Mouse (Mus musculus) liver, adult 2 months (tissue): ENCODE data around the gene Psmd14. TPM values are rescaled to one million over a fixed set of nuclear protein-coding genes. Genes with fewer than 3 reads are reported as not detected.
A peak's percentile ranks its signal among the peaks of the same experiment; 100 is the strongest.

Source experiments
- DNase-seq: peaks from one replicate; pipeline ENCODE4 v3.0.0-alpha.2; 2011; ENCODE audit warnings: low read depth, low spot score; ENCODE audit errors: extremely low read depth
- H3K27ac ChIP-seq: fragments of 200-500 bp; replicated peaks from 2 replicates; pipeline ENCODE4 v1.5.1; 2012; ENCODE audit warnings: low read depth, mild to moderate bottlenecking, control low read depth, inconsistent platforms, low read length; ENCODE audit not compliant: insufficient read depth
- H3K27me3 ChIP-seq: fragments of 200-500 bp; 2 replicates; pipeline ENCODE4 v1.6.1; 2012; ENCODE audit warnings: mild to moderate bottlenecking, moderate library complexity, low read length, inconsistent platforms; ENCODE audit not compliant: control insufficient read depth, insufficient read depth
- H3K36me3 ChIP-seq: fragments of 200-500 bp; 2 replicates; pipeline ENCODE4 v1.6.1; 2012; ENCODE audit warnings: low read length, inconsistent platforms; ENCODE audit not compliant: control insufficient read depth, insufficient read depth
- H3K4me1 ChIP-seq: fragments of 200-500 bp; 2 replicates; pipeline ENCODE4 v1.6.1; 2011; ENCODE audit warnings: low read length; ENCODE audit not compliant: control insufficient read depth, insufficient read depth
- H3K4me3 ChIP-seq: fragments of 200-500 bp; 2 replicates; pipeline ENCODE4 v1.5.1; 2011; ENCODE audit warnings: low read depth, mild to moderate bottlenecking, control low read depth, low read length, moderate library complexity; ENCODE audit not compliant: insufficient read depth
- H3K79me2 ChIP-seq: fragments of 200-500 bp; 2 replicates; pipeline ENCODE4 v1.6.1; 2012; ENCODE audit warnings: inconsistent platforms, mild to moderate bottlenecking, low read length, moderate library complexity; ENCODE audit not compliant: control insufficient read depth, insufficient read depth
- H3K9ac ChIP-seq: fragments of 200-500 bp; 2 replicates; pipeline ENCODE4 v1.6.1; 2012; ENCODE audit warnings: low read depth, mild to moderate bottlenecking, control low read depth, inconsistent platforms, low read length
- CTCF ChIP-seq: fragments of 200-500 bp; IDR thresholded peaks from 2 replicates; pipeline ENCODE4 v1.5.1; 2011; ENCODE audit warnings: low read depth, low read length, control low read depth
- POLR2A ChIP-seq: fragments of 200-500 bp; IDR thresholded peaks from 2 replicates; pipeline ENCODE4 v1.6.1; 2011; ENCODE audit warnings: low read length, control low read depth; ENCODE audit not compliant: insufficient read depth; ENCODE audit errors: extremely low read depth
- WGBS: fragments of 180-500 bp; shearing (Covaris S2); methylation state at CpG from one replicate; pipeline ENCODE4 v1.1.7; 2018; 5-methylcytosine and 5-hydroxymethylcytosine counted together
- polyA plus RNA-seq: library from polyadenylated mRNA; depleted of rRNA; stranded (reverse); fragments of >200 nt; gene quantifications from 2 replicates; pipeline ENCODE4 v1.2.3, GENCODE M21; 2012
- total RNA-seq: library from RNA; depleted of rRNA; stranded (reverse); fragments of >200 nt; gene quantifications from 2 replicates; pipeline ENCODE4 v1.2.3, GENCODE M21; 2014

Gene Psmd14
- total and polyA plus RNA-seq, 2 experiments = 11.4 to 65.1 TPM

DNA sequence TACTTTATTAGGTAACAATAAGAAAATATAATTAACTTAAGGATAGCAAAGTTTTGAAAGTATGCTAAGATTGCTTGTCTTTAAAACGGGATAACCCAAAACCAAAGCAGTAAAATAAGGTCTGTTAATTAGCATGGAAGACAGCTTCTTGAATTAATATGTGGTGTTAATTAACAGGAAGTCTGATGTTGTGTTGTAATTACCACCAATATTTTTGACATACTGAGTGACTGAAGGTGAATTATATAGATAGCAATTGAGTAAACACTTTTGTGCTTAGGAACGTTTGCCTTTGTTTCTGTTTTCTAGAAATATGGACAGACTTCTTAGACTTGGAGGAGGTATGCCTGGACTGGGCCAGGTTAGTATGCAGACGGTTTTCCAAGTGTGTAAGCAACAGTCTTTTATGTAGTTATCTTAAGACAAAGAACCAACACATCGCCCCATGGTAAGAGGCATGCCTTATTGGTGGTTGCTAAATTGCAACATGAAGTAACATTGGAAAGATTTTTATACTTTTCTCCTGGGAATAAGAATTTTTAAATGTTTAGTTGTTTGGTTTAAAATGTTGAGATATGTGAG lies 11.0 kb downstream of the Psmd14 start:
- 86% methylated on average over 4 of the region's 4 CpGs for WGBS

DNA sequence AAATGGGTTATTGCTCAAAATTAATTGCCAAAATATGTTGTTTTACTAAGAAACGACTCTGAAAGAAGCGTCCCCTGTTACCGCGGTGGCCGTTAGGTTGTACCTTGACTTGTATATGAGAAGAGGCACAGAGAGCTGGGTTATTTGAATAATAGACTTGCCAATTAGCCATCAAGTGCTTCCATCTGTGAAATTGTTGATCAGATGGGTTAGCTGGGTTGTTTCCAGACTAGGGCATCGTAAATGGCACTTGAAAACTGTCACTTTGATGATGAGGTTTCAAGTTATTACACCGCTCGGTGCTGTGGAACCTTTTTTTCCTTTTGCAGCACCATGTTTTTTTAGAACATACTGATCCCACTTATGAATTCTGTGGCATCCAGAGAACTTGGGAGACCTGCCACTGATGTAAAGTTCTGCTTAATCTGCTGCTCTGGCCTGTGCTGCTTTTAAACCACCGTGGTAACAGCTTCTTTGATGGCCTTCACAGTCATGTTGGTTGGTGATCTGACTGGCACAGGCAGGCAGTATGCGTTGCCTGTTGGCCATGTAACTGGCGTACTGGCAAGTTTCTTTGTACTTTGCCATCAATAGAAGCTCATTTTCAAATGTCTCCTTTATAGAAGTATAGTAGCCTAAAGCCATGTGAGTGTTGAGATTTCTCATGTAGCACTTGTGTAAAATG lies 21.4 kb downstream of the Psmd14 start:
- Histone ChIP-seq H3K36me3 (peaks cover 4% of the 10 kb centered on the region; the same call in 1 of the 2 replicates), H3K4me1 (no peaks in the 10 kb centered on the region), H3K27ac (no peak overlapping the region), H3K4me3 (no peak overlapping the region), H3K79me2 (peaks cover 3% of the 10 kb centered on the region; the same call in 1 of the 2 replicates), H3K9ac (no peak overlapping the region), H3K27me3 (no peaks in the 10 kb centered on the region)
- no peak for TF ChIP-seq POLR2A
- no peak for TF ChIP-seq CTCF
- DNase-seq = no peak
- whole genome bisulfite sequencing = 96% methylated on average over 11 of the region's 11 CpGs

More for the DNA sequence above, 11.0 kb downstream of the Psmd14 start:
- Histone ChIP-seq H3K27ac (no peak overlapping the region), H3K9ac (no peak overlapping the region), H3K4me1 (no peaks in the 10 kb centered on the region), H3K79me2 (peaks cover 9% of the 10 kb centered on the region; the same call in 1 of the 2 replicates), H3K36me3 (peaks cover 2% of the 10 kb centered on the region; the same call in 1 of the 2 replicates), H3K4me3 (no peak overlapping the region), H3K27me3 (no peaks in the 10 kb centered on the region)
- no peak for DNase-seq
- TF ChIP-seq POLR2A (no peak), CTCF (no peak)

DNA sequence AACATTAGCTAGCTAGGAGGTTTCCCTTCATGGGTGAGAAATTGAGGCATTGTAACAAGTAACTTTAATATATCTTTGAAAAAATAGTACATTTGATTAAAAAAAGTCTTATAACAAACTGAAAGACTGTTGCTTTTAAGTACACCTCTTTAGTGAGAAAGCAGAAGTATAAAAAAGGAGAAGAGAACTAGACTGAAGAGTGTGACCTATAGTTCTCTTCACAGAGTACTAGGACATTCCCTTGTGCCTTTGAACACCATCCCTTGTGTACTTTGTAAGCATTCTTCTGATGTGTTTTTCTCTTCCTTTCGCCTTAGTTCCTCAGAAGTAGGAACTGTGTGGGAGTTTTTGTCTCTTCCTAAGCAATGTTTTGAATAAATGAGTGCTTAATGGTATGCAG lies 22.7 kb downstream of the Psmd14 start:
- Histone ChIP-seq H3K27ac (no peak overlapping the region), H3K36me3 (peaks cover 4% of the 10 kb centered on the region; the same call in 1 of the 2 replicates), H3K4me1 (no peaks in the 10 kb centered on the region), H3K9ac (no peak overlapping the region), H3K4me3 (no peak overlapping the region), H3K79me2 (peaks cover 2% of the 10 kb centered on the region; the same call in 1 of the 2 replicates), H3K27me3 (no peaks in the 10 kb centered on the region)
- WGBS = 82% methylated on average over 1 of the region's 1 CpGs
- TF ChIP-seq CTCF (no peak), POLR2A (no peak)
- DNase-seq = no peak

DNA sequence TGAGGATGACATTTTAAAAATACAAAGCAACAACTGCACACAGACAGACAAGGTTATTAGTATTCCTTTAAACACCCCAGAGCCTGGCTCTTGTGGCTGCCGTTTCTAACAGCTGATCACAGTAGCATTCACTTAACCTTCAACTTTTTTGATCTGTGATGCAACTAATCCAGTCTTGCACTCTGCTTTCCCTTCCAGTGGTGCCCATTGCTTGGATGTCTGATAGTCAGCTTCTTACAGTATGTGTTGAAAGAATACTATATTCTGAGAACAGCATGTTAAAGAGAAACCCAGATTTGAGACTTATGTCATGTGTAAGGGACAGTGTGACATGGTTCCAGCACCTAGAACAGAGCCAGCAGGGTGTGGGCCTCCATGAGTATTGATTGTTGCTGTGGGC lies 34.6 kb downstream of the Psmd14 start:
- DNase-seq = peak; percentile 19
- 38% methylated on average over 1 of the region's 1 CpGs for WGBS

DNA sequence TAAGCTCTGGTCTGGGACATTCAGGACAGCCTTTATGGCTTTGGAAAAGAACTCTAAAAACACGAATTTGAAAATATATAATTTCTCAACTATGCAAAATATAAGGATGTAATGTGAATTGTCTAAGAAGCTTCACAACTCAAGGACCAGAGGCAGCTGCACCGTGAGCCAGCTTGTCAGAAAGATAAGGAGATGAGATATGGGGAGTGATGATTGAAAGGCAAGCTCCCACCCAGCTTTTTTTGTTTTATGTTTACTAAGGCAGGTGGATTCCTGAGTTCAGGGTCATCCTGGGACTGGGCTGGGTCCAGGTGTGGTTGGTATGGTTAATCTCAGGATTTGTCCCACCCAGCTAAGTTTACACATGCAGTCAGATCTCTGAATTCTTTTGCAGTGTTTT lies 35.1 kb downstream of the Psmd14 start:
- Histone ChIP-seq H3K27ac (no peak overlapping the region), H3K4me3 (no peak overlapping the region), H3K79me2 (no peaks in the 10 kb centered on the region), H3K9ac (no peak overlapping the region), H3K4me1 (no peaks in the 10 kb centered on the region), H3K27me3 (no peaks in the 10 kb centered on the region), H3K36me3 (no peaks in the 10 kb centered on the region; the same call in 1 of the 2 replicates)
- no peak for TF ChIP-seq CTCF
- no peak for TF ChIP-seq POLR2A
- no peak for DNase-seq
- 77% methylated on average over 2 of the region's 2 CpGs for WGBS

More for the DNA sequence above, 34.6 kb downstream of the Psmd14 start:
- no peaks in the 10 kb centered on the region for H3K4me1 ChIP-seq
- H3K27me3 ChIP-seq = no peaks in the 10 kb centered on the region
- TF ChIP-seq CTCF (no peak), POLR2A (no peak)
- H3K4me3 ChIP-seq = no peak overlapping the region
- H3K27ac ChIP-seq = no peak overlapping the region
- no peaks in the 10 kb centered on the region; the same call in 1 of the 2 replicates for H3K36me3 ChIP-seq
- no peak overlapping the region for H3K9ac ChIP-seq
- H3K79me2 ChIP-seq = no peaks in the 10 kb centered on the region

DNA sequence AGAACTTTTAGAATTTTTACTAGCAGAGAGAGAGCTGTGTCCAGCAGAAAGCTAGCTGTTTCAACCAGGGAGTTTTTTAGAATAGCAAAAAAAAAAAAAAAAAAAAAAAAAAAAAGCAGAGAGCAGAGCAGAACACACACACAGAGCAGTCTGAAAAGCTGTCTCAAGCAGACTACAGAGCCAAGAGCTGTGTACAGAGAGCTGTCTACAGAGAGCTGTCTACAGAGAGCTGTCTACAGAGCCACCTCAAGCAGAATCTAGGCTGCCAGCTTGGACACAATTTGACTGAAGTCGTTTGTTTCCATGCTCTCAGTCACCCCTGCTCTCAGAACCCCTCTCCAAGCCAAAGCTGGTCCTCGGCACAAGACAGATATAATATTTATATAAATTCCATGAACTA lies 35.9 kb downstream of the Psmd14 start:
- DNase-seq = no peak
- WGBS = 69% methylated on average over 2 of the region's 2 CpGs
- Histone ChIP-seq H3K36me3 (no peaks in the 10 kb centered on the region; the same call in 1 of the 2 replicates), H3K27ac (no peak overlapping the region), H3K4me3 (no peak overlapping the region), H3K4me1 (no peaks in the 10 kb centered on the region), H3K79me2 (no peaks in the 10 kb centered on the region), H3K27me3 (no peaks in the 10 kb centered on the region), H3K9ac (no peak overlapping the region)
- TF ChIP-seq CTCF = no peak
- TF ChIP-seq POLR2A = no peak
